Mouse (Mus musculus): ENCODE results near the gene Gm10972.

- no peak for TF ChIP-seq POLR2A (IDR thresholded peaks at IDR 0.05; ENCODE audit: borderline replicate concordance, control insufficient read depth, low read depth, low read length)
- no peak for TF ChIP-seq CTCF (IDR thresholded peaks at IDR 0.05; ENCODE audit: control insufficient read depth, insufficient read depth, low read length)
These were observed 45.6 kb upstream of the Gm10972 start for GRCm38 (mm10) chr3:94597224-94597779.
